In the genomic region with DNA sequence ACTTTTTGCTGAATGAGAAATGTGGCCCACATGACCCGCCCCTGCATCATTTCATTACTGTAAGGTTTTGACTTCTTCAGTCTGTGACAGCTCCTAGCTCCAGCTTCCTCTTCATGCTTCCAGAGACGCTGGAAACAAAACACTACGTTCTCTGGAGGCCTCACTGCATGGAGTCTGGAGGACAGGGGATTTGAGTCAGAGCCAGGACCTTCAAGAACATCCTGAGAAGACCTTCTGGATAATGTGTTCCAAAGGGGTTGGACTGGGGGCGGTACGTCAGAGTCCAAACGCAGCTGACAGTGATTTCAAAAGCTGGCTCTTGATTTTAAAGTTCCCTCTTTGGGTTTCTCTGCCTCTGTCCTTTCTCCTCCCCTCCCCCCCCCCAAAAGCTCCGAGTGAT, we compare ENCODE assay signal across 17 mouse cellular contexts.
DNase-seq lines count a peak whose midpoint lies in the region; ATAC-seq and TF ChIP-seq lines count a peak whose summit lies in the region.
"Had no signal": no experiment of that assay in that cellular context is flagged by ENCODE, and none has a peak within 500 bp of the region (broad histone marks: within the 10 kb centered on the region; RNA-seq: fewer than 3 reads in every experiment).

No protein-coding gene starts in this region.

- H3K4me1 ChIP-seq in kidney, adult 2 months (ENCODE audit: control insufficient read depth, insufficient read depth, low read length): 0 out of 2 replicates have a peak, but pooled peaks cover 3% of the 10 kb centered on the region
- no peaks in the 10 kb centered on the region for H3K4me1 ChIP-seq in kidney, embryonic 14.5 days (ENCODE audit: control insufficient read depth, insufficient read depth, low read length)
- no peaks in the 10 kb centered on the region for H3K4me1 ChIP-seq in hindbrain, embryonic 13.5 days (replicated peaks)
- H3K4me1 ChIP-seq: liver, embryonic 15.5 days; midbrain, embryonic 12.5 days had no signal

- H3K9ac ChIP-seq in kidney, embryonic 14.5 days (ENCODE audit: low read depth, low read length): no peak overlapping the region
- no peak overlapping the region for H3K9ac ChIP-seq in hindbrain, embryonic 13.5 days
- H3K9ac ChIP-seq: limb, embryonic 13.5 days; liver, embryonic 15.5 days; midbrain, embryonic 12.5 days had no signal

- peak; percentile 47 for DNase-seq in kidney, adult 2 months
- peak; percentile 7 for DNase-seq in urinary bladder, postnatal 14 days (ENCODE audit: low spot score)
- no peak for DNase-seq in urinary bladder, adult 2 months (ENCODE audit: low spot score)
- DNase-seq in heart, postnatal 10 days: peak; percentile 50 to 63
- DNase-seq in left cerebral cortex, adult 9 months (ENCODE audit: low spot score in 2 of 2): no peak
- DNase-seq: cerebellum, postnatal 10 days; lung, postnatal 4 days; right cerebral cortex, adult 18-20 months; thymus, adult 2 months had no signal

- no peak overlapping the region for H3K4me2 ChIP-seq in kidney, embryonic 14.5 days (replicated peaks; ENCODE audit: low read depth, low read length)
- H3K4me2 ChIP-seq in hindbrain, embryonic 13.5 days: no peak overlapping the region
- H3K4me2 ChIP-seq: limb, embryonic 13.5 days; liver, embryonic 15.5 days; midbrain, embryonic 12.5 days had no signal

- no peak for TF ChIP-seq POLR2A in kidney, adult 2 months (IDR thresholded peaks at IDR 0.05; ENCODE audit: low read depth, low read length)

- H3K27ac ChIP-seq in kidney, adult 2 months (ENCODE audit: insufficient read depth, low read depth, low read length): no peak overlapping the region
- no peak overlapping the region; the same call in 1 of the 2 replicates for H3K27ac ChIP-seq in kidney, embryonic 14.5 days (ENCODE audit: low read depth, low read length)
- H3K27ac ChIP-seq in hindbrain, embryonic 13.5 days: no peak overlapping the region
- H3K27ac ChIP-seq: hindbrain, embryonic 10.5 days; limb, embryonic 13.5 days; liver, embryonic 15.5 days; midbrain, embryonic 12.5 days had no signal

- ATAC-seq in kidney, embryonic 14.5 days (ENCODE audit: low FRiP score, low TSS enrichment): no peak
- no peak for ATAC-seq in hindbrain, embryonic 13.5 days (ENCODE audit: low FRiP score)
- ATAC-seq: forebrain, embryonic 14.5 days; inflammation-experienced regulatory T-cells, adult 6 months had no signal

- H3K27me3 ChIP-seq in kidney, adult 2 months (replicated peaks; ENCODE audit: control insufficient read depth, insufficient read depth, low read length): no peaks in the 10 kb centered on the region
- H3K27me3 ChIP-seq in kidney, embryonic 14.5 days (ENCODE audit: control insufficient read depth, insufficient read depth, low read length): no peaks in the 10 kb centered on the region
- H3K27me3 ChIP-seq in hindbrain, embryonic 13.5 days: no peaks in the 10 kb centered on the region
- H3K27me3 ChIP-seq: limb, embryonic 13.5 days; liver, embryonic 15.5 days; midbrain, embryonic 12.5 days had no signal

- intact Hi-C loops in heart, postnatal 10 days (cut with DNase I): no loop called here

- WGBS in kidney, adult 2 months: 45% methylated on average over 7 of the region's 7 CpGs
- 52% methylated on average over 7 of the region's 7 CpGs for WGBS in kidney, embryonic 14.5 days
- WGBS in hindbrain, embryonic 13.5 days: 68% methylated on average over 7 of the region's 7 CpGs

- no peaks in the 10 kb centered on the region for H3K36me3 ChIP-seq in kidney, adult 2 months (ENCODE audit: control insufficient read depth, insufficient read depth, low read length)
- H3K36me3 ChIP-seq in kidney, embryonic 14.5 days (ENCODE audit: control insufficient read depth, insufficient read depth, low read length): no peaks in the 10 kb centered on the region
- no peaks in the 10 kb centered on the region for H3K36me3 ChIP-seq in hindbrain, embryonic 13.5 days
- H3K36me3 ChIP-seq: hindbrain, embryonic 10.5 days; limb, embryonic 13.5 days; liver, embryonic 15.5 days; midbrain, embryonic 12.5 days had no signal

- no peak for TF ChIP-seq CTCF in kidney, adult 2 months (conservative IDR thresholded peaks at IDR 0.05; ENCODE audit: insufficient read depth, insufficient read length, low read depth, low read length)

- no peaks in the 10 kb centered on the region for H3K9me3 ChIP-seq in kidney, embryonic 14.5 days (ENCODE audit: control insufficient read depth, low read length)
- no peaks in the 10 kb centered on the region for H3K9me3 ChIP-seq in hindbrain, embryonic 13.5 days
- H3K9me3 ChIP-seq: hindbrain, embryonic 10.5 days; limb, embryonic 13.5 days; liver, embryonic 15.5 days; midbrain, embryonic 12.5 days had no signal

- H3K4me3 ChIP-seq in kidney, adult 2 months (ENCODE audit: insufficient read depth, low read depth, low read length): no peak overlapping the region
- H3K4me3 ChIP-seq in kidney, embryonic 14.5 days (ENCODE audit: low read length): no peak overlapping the region
- no peak overlapping the region for H3K4me3 ChIP-seq in hindbrain, embryonic 13.5 days
- H3K4me3 ChIP-seq: hindbrain, embryonic 10.5 days; limb, embryonic 13.5 days; liver, embryonic 15.5 days; midbrain, embryonic 12.5 days had no signal

Comparison
In these comparisons a context has a peak if more than half of its experiments do, and no peak if none do; other contexts are left out.
1. DNase-seq: peak in kidney, adult 2 months (single experiment), urinary bladder, postnatal 14 days (single experiment) and heart, postnatal 10 days (2 of 2); none in urinary bladder, adult 2 months (single experiment) and left cerebral cortex, adult 9 months (0 of 2).